Mouse (Mus musculus) CH12.LX (cell line): ENCODE measurements around the gene Map7. TPM values are rescaled to one million over a fixed set of nuclear protein-coding genes. Genes with fewer than 3 reads are reported as not detected.

Experiments
- DNase-seq: peaks from one replicate; pipeline ENCODE4 v3.0.0-alpha.2; 2013; ENCODE audit errors: extremely low read depth
- H3K27ac ChIP-seq: 2 replicates; pipeline ENCODE4 v1.5.1; 2012; ENCODE audit warnings: low read depth, mild to moderate bottlenecking, control low read depth, moderate library complexity; ENCODE audit not compliant: insufficient read depth
- H3K27me3 ChIP-seq: replicated peaks from 2 replicates; pipeline ENCODE3; 2012; ENCODE audit warnings: inconsistent platforms
- H3K36me3 ChIP-seq, 2 experiments: replicated peaks in 1 of 2; 2 replicates each; pipeline versions ENCODE3 to v1.6.1; 2012; ENCODE audit warnings: inconsistent platforms in 1 of 2, low read length in 1 of 2, mild to moderate bottlenecking in 1 of 2, mixed read lengths in 1 of 2, moderate library complexity in 1 of 2; ENCODE audit not compliant: control insufficient read depth in 1 of 2, insufficient read depth in 1 of 2
- H3K4me1 ChIP-seq, 2 experiments: 2 replicates each; pipeline ENCODE4 v1.6.1; 2012; ENCODE audit warnings: inconsistent platforms in 1 of 2, moderate library complexity in 1 of 2; ENCODE audit not compliant: insufficient read depth in 2 of 2, control insufficient read depth in 1 of 2
- H3K4me2 ChIP-seq: 2 replicates; pipeline ENCODE4 v1.6.1; 2012; ENCODE audit warnings: low read depth, mild to moderate bottlenecking, control low read depth; ENCODE audit not compliant: poor library complexity, insufficient read depth, severe bottlenecking
- H3K4me3 ChIP-seq, 3 experiments: fragments of 150-350 bp in 1 of 3; sonication (generic) in 1 of 3; replicated peaks in 1 of 3; 2 replicates each; pipeline versions ENCODE3 to v1.5.1; 2011 to 2012; ENCODE audit warnings: low read depth in 2 of 3, low read length in 2 of 3, mild to moderate bottlenecking in 2 of 3, moderate library complexity in 2 of 3, control low read depth in 1 of 3, improper control_type of control experiment in 1 of 3, inconsistent platforms in 1 of 3, mixed read lengths in 1 of 3; ENCODE audit not compliant: poor library complexity in 1 of 3
- H3K79me2 ChIP-seq: replicated peaks from 2 replicates; pipeline ENCODE4 v1.6.1; 2012; ENCODE audit warnings: mild to moderate bottlenecking, moderate library complexity; ENCODE audit not compliant: control insufficient read depth, poor library complexity, insufficient read depth, severe bottlenecking; ENCODE audit errors: extremely low read depth
- H3K9ac ChIP-seq: 2 replicates; pipeline ENCODE4 v1.6.1; 2012; ENCODE audit warnings: low read depth, mild to moderate bottlenecking, control low read depth, moderate library complexity; ENCODE audit not compliant: insufficient read depth
- H3K9me3 ChIP-seq: replicated peaks from 2 replicates; pipeline ENCODE3; 2012; ENCODE audit warnings: low read length, inconsistent platforms, mixed read lengths
- BHLHE40 ChIP-seq: IDR thresholded peaks from 2 replicates; pipeline ENCODE4 v1.6.1; 2011; ENCODE audit warnings: mild to moderate bottlenecking, low read depth, low read length, improper control_type of control experiment
- CHD1 ChIP-seq: IDR thresholded peaks from 2 replicates; pipeline ENCODE4 v1.6.1; 2012; ENCODE audit warnings: low read depth, low read length, improper control_type of control experiment, inconsistent platforms
- CHD2 ChIP-seq: IDR thresholded peaks from 2 replicates; pipeline ENCODE4 v1.6.1; 2011; ENCODE audit warnings: low read length, improper control_type of control experiment
- EP300 ChIP-seq: IDR thresholded peaks from 2 replicates; pipeline ENCODE4 v1.6.1; 2011; ENCODE audit warnings: low read length, improper control_type of control experiment
- ETS1 ChIP-seq: conservative IDR thresholded peaks from 2 replicates; pipeline ENCODE4 v1.6.1; 2012; ENCODE audit warnings: low read depth, mild to moderate bottlenecking, inconsistent platforms, low read length, improper control_type of control experiment, moderate library complexity
- MAX ChIP-seq: IDR thresholded peaks from 2 replicates; pipeline ENCODE4 v1.6.1; 2011; ENCODE audit warnings: low read length, improper control_type of control experiment
- MAZ ChIP-seq: IDR thresholded peaks from 2 replicates; pipeline ENCODE4 v1.6.1; 2012; ENCODE audit warnings: low read depth, mild to moderate bottlenecking, inconsistent platforms, low read length, improper control_type of control experiment, moderate library complexity
- NELFE ChIP-seq: IDR thresholded peaks from 2 replicates; pipeline ENCODE4 v1.6.1; 2011; ENCODE audit warnings: low read depth, low read length, improper control_type of control experiment
- POLR2A ChIP-seq: IDR thresholded peaks from 2 replicates; pipeline ENCODE4 v1.6.1; 2011; ENCODE audit warnings: low read depth, mild to moderate bottlenecking, improper control_type of control experiment, low read length
- RAD21 ChIP-seq: IDR thresholded peaks from 2 replicates; pipeline ENCODE4 v1.6.1; 2011; ENCODE audit warnings: low read depth, mild to moderate bottlenecking, low read length, improper control_type of control experiment, moderate library complexity
- RCOR1 ChIP-seq: conservative IDR thresholded peaks from 2 replicates; pipeline ENCODE4 v1.6.1; 2012; ENCODE audit warnings: low read depth, mild to moderate bottlenecking, inconsistent platforms, low read length, improper control_type of control experiment
- SIN3A ChIP-seq: IDR thresholded peaks from 2 replicates; pipeline ENCODE4 v1.6.1; 2012; ENCODE audit warnings: low read length, improper control_type of control experiment, inconsistent platforms
- TBP ChIP-seq: conservative IDR thresholded peaks from 2 replicates; pipeline ENCODE4 v1.6.1; 2011; ENCODE audit warnings: low read depth, low read length, improper control_type of control experiment
- TCF12 ChIP-seq: IDR thresholded peaks from 2 replicates; pipeline ENCODE4 v1.6.1; 2014; ENCODE audit warnings: low read depth, mild to moderate bottlenecking, inconsistent platforms, low read length, improper control_type of control experiment
- UBTF ChIP-seq: IDR thresholded peaks from 2 replicates; pipeline ENCODE4 v1.6.1; 2012; ENCODE audit warnings: low read depth, mild to moderate bottlenecking, inconsistent platforms, low read length, improper control_type of control experiment, moderate library complexity
- ZC3H11A ChIP-seq: IDR thresholded peaks from 2 replicates; pipeline ENCODE4 v1.6.1; 2012; ENCODE audit warnings: low read depth, mild to moderate bottlenecking, inconsistent platforms, low read length, improper control_type of control experiment
- ZKSCAN1 ChIP-seq: IDR thresholded peaks from 2 replicates; pipeline ENCODE4 v1.6.1; 2012; ENCODE audit warnings: low read depth, inconsistent platforms, low read length, improper control_type of control experiment, borderline replicate concordance
- ZMIZ1 ChIP-seq: IDR thresholded peaks from 2 replicates; pipeline ENCODE4 v1.6.1; 2012; ENCODE audit warnings: low read depth, mild to moderate bottlenecking, inconsistent platforms, low read length, improper control_type of control experiment
- dilution Hi-C: fragments of 300-500 bp; cut with MboI; formaldehyde crosslinking; loops from 2 replicates; pipeline ENCODE4 v1.14.3; 2020; ENCODE audit warnings: low sequenced_read_pairs; ENCODE audit not compliant: extremely low pct_unique_long_range_greater_than_20kb, extremely low pct_ligation_motif_present
- in situ Hi-C: fragments of 300-500 bp; cut with MboI; formaldehyde crosslinking; loops from 3 replicates; pipeline ENCODE4 v1.14.3; 2019; ENCODE audit warnings: low sequenced_read_pairs, low pct_ligation_motif_present, low pct_unique_long_range_greater_than_20kb, mixed read lengths
- polyA plus RNA-seq: library from polyadenylated mRNA; unstranded; fragments of >175 nt; gene quantifications from 2 replicates; pipeline ENCODE4 v1.2.1, GENCODE M21; 2012; ENCODE audit warnings: low read depth; ENCODE audit not compliant: insufficient read length
- total RNA-seq, 2 experiments: library from RNA; depleted of rRNA; stranded (reverse); fragments of 300-350 nt in 1 of 2; fragments of >200 nt in 1 of 2; gene quantifications; 2 replicates each; pipeline ENCODE4 v1.2.3; 2012 to 2014

The Map7 gene
- total and polyA plus RNA-seq, 3 experiments, result 7.4 to 31.1 (median 21.6) TPM

DNA sequence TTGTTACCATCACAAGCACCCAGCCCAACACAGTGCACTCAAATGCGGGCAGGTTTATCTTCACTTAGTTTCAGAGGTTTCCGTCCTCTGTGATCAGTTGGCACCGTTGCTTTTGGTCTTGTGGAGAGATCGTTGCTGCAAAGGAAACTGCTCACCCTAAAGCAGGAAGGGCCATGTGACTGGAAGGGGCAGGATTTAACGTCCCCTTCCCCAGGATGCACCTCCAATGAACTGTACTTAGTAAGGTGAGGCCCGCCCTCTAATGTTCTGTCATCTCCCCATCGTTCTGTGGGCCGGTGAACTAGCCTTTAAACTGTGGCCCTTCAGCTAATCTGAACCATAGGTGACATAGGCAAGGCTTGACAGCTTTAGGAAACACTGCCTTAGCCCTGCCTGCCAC is 71.3 kb downstream of the Map7 start:
- dilution Hi-C loops, result no loop called here

DNA sequence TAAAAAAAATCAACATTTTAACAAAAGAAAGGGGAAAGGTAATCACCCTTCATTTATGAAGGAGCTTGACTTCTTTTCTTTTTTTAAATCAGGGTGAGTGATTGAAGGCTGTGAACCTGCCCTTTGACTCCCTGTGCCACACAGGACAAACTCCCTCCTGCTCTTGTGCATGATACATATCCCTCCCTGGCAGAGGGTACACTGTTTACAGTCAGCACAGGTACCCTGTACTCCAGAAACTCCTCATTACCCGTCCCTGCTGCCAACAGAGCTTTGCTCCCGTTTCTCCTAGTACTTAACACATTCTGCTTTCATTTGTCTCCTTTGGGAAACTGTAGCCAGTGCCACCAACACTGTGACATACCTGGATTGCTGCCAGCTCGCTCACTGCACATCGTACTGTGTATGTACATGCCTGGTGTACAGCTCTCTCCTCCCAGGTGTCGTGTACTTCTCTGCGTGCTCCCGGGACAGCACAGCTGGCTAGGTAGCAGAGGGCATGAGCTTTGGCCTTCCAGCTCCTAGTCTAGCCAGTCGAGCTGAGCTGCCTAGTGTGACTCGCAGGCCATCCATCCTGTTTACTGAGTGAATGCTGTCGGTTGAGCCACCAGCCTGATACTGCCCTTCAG is 72.3 kb downstream of the Map7 start:
- dilution Hi-C loops, result no loop called here
- no peaks in the 10 kb centered on the region for H3K36me3 ChIP-seq
- no peak overlapping the region for H3K9ac ChIP-seq
- H3K4me2 ChIP-seq, result no peak overlapping the region
- no peak for DNase-seq
- no peak overlapping the region for H3K4me3 ChIP-seq
- H3K27ac ChIP-seq, result no peak overlapping the region
- H3K9me3 ChIP-seq, result no peaks in the 10 kb centered on the region
- H3K4me1 ChIP-seq, result peaks cover 0 to 7% of the 10 kb centered on the region in 2 experiments; a peak in 1 of 4 replicates
- H3K27me3 ChIP-seq, result no peaks in the 10 kb centered on the region
- H3K79me2 ChIP-seq, result no peaks in the 10 kb centered on the region
- TF ChIP-seq RCOR1 (no peak), CHD2 (no peak), TCF12 (no peak), TBP (no peak), ZKSCAN1 (no peak), CHD1 (no peak), UBTF (no peak), ETS1 (no peak), RAD21 (no peak)
- in situ Hi-C loops, result no loop called here

More for the DNA sequence above, 71.3 kb downstream of the Map7 start:
- Histone ChIP-seq H3K4me2 (no peak overlapping the region), H3K27me3 (no peaks in the 10 kb centered on the region), H3K27ac (no peak overlapping the region), H3K36me3 (no peaks in the 10 kb centered on the region), H3K79me2 (no peaks in the 10 kb centered on the region), H3K4me3 (no peak overlapping the region), H3K4me1 (peaks cover 0 to 7% of the 10 kb centered on the region in 2 experiments; a peak in 1 of 4 replicates), H3K9me3 (no peaks in the 10 kb centered on the region), H3K9ac (no peak overlapping the region)
- TF ChIP-seq ZMIZ1 (no peak), POLR2A (no peak), RCOR1 (no peak), SIN3A (no peak), ETS1 (no peak), EP300 (no peak), MAX (no peak), ZC3H11A (no peak), NELFE (no peak), BHLHE40 (no peak), CHD1 (no peak), ZKSCAN1 (no peak), MAZ (no peak), RAD21 (no peak)
- no peak for DNase-seq
- in situ Hi-C loops, result no loop called here
